Mouse (Mus musculus): ENCODE results near the gene 1700092M07Rik. TPM values are rescaled to one million over a fixed set of nuclear protein-coding genes. Genes with fewer than 3 reads are reported as not detected.

Gene 1700092M07Rik
- total RNA-seq (2021) = 1 to 10 TPM in 1 of 2 experiments, under 1 TPM in 1; 0.94 to 1.5 TPM
- long read RNA-seq, experiment 1 = 0 reads
- long read RNA-seq, experiment 2 = 0 reads

GRCm38 (mm10) chr19:8740603-8741002 lies at the start of gene 1700092M07Rik:
Gene 1700092M07Rik, plus strand, starts transcription at chr19:8740718.
- no peak for DNase-seq (ENCODE audit: low spot score in 2 of 2)

GRCm38 (mm10) chr19:8691871-8692539 lies 48.5 kb upstream of the 1700092M07Rik start:
- DNase-seq (ENCODE audit: low spot score in 2 of 2) = no peak

GRCm38 (mm10) chr19:8692740-8693139 lies 47.8 kb upstream of the 1700092M07Rik start:
- DNase-seq (ENCODE audit: low spot score in 2 of 2) = no peak

GRCm38 (mm10) chr19:8695330-8695729 lies 45.2 kb upstream of the 1700092M07Rik start:
- DNase-seq (ENCODE audit: low spot score in 2 of 2) = no peak

- DNase-seq (ENCODE audit: low spot score in 2 of 2) = no peak
Measured at GRCm38 (mm10) chr19:8699652-8700051, 40.9 kb upstream of the 1700092M07Rik start.

- DNase-seq (ENCODE audit: low spot score in 2 of 2) = no peak
Measured at GRCm38 (mm10) chr19:8702458-8702857, 38.1 kb upstream of the 1700092M07Rik start.

- no peak for DNase-seq (ENCODE audit: low spot score in 2 of 2)
Measured at GRCm38 (mm10) chr19:8703571-8703970, 36.9 kb upstream of the 1700092M07Rik start.

GRCm38 (mm10) chr19:8705026-8705708 lies 35.4 kb upstream of the 1700092M07Rik start:
- DNase-seq (ENCODE audit: low spot score in 2 of 2) = no peak

GRCm38 (mm10) chr19:8706132-8706667 lies 34.3 kb upstream of the 1700092M07Rik start:
- no peak for DNase-seq (ENCODE audit: low spot score in 2 of 2)

- no peak for DNase-seq (ENCODE audit: low spot score in 2 of 2)
Measured at GRCm38 (mm10) chr19:8706930-8707329, 33.6 kb upstream of the 1700092M07Rik start.

- no peak for DNase-seq (ENCODE audit: low spot score in 2 of 2)
Measured at GRCm38 (mm10) chr19:8708954-8709353, 31.6 kb upstream of the 1700092M07Rik start.

GRCm38 (mm10) chr19:8710057-8710456 lies 30.5 kb upstream of the 1700092M07Rik start:
- DNase-seq (ENCODE audit: low spot score in 2 of 2) = no peak

GRCm38 (mm10) chr19:8711506-8711905 lies 29.0 kb upstream of the 1700092M07Rik start:
- no peak for DNase-seq (ENCODE audit: low spot score in 2 of 2)

GRCm38 (mm10) chr19:8711949-8712869 lies 28.3 kb upstream of the 1700092M07Rik start:
- DNase-seq (ENCODE audit: low spot score in 2 of 2) = no peak

- peak; percentile 55 to 59 for DNase-seq (ENCODE audit: low spot score in 2 of 2)
Measured at GRCm38 (mm10) chr19:8712870-8713305, 27.6 kb upstream of the 1700092M07Rik start.

- peak; percentile 92 to 94 for DNase-seq (ENCODE audit: low spot score in 2 of 2)
Measured at GRCm38 (mm10) chr19:8713306-8713996, 27.1 kb upstream of the 1700092M07Rik start.

GRCm38 (mm10) chr19:8713997-8714652 lies 26.4 kb upstream of the 1700092M07Rik start:
- DNase-seq (ENCODE audit: low spot score in 2 of 2) = no peak

- no peak for DNase-seq (ENCODE audit: low spot score in 2 of 2)
Measured at GRCm38 (mm10) chr19:8714653-8715481, 25.7 kb upstream of the 1700092M07Rik start.

Measured in left cerebral cortex, adult 18-20 months (tissue).